Comparison of ENCODE assay signal across 8 mouse cellular contexts in the genomic region with DNA sequence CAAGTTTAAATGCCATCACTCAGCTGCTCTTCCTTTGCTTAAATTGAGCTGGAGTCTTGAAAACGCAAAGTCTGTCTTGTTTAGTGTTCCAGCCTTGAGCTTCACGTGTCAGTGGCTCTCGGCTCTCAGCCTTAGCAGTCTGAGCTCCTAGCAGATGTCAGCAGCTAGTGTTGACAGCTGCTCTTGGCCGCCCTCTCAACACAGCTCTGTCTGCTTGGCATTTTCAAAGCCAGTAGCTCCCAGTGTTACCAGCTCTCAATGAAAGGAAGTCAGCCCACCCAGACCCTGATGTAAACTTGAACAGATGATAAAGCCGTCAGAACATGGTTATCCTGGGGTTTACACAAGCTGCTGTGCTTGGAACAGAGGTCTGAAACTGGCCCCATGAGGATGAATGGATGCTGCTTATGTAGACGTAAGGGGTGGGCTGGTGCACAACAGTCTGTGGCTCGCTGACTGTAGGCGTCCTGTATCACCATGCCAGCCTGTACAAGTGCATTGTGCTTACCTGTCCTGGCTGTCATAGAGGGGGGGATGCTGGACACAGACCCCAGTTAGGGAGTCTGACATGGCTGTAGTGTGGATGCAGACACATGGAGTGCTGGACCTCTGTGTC. TPM values are rescaled to one million over a fixed set of nuclear protein-coding genes. Genes with fewer than 3 reads are reported as not detected.
DNase-seq lines count a peak whose midpoint lies in the region; ATAC-seq and TF ChIP-seq lines count a peak whose summit lies in the region.
"Had no signal": no experiment of that assay in that cellular context is flagged by ENCODE, and none has a peak within 500 bp of the region (broad histone marks: within the 10 kb centered on the region; RNA-seq: fewer than 3 reads in every experiment).

No protein-coding gene starts in this region.

- H3K27ac ChIP-seq in heart, embryonic 15.5 days: no peak overlapping the region
- H3K27ac ChIP-seq in left cerebral cortex, adult 2 months: peak overlapping the region; percentile 77

- no peaks in the 10 kb centered on the region for H3K9me3 ChIP-seq in heart, embryonic 15.5 days (replicated peaks)

- peaks cover 15% of the 10 kb centered on the region for H3K4me1 ChIP-seq in heart, embryonic 15.5 days (replicated peaks)

- 27% methylated on average over 8 of the region's 8 CpGs for WGBS in heart, embryonic 15.5 days

- TF ChIP-seq CTCF in left cerebral cortex, adult 2 months (IDR thresholded peaks at IDR 0.05): no peak

- peaks cover 85% of the 10 kb centered on the region for H3K27me3 ChIP-seq in heart, embryonic 15.5 days
- H3K27me3 ChIP-seq: Patski had no signal

- H3K4me2 ChIP-seq in heart, embryonic 15.5 days: no peak overlapping the region

- no peak overlapping the region for H3K9ac ChIP-seq in heart, embryonic 15.5 days

- H3K4me3 ChIP-seq in heart, embryonic 15.5 days: no peak overlapping the region
- no peak overlapping the region for H3K4me3 ChIP-seq in left cerebral cortex, adult 2 months

- DNase-seq in retina, postnatal 1 day: peak; percentile 52
- no peak for DNase-seq in retina, embryonic 14.5 days (ENCODE audit: low spot score)
- DNase-seq in left cerebral cortex, adult 2 months (ENCODE audit: extremely low spot score in 1 of 2, low spot score in 2 of 2): peak; percentile 43 to 56
- DNase-seq in telencephalon, adult 2 months (ENCODE audit: low read depth, low spot score): peak; percentile 68
- DNase-seq in Muller cell, postnatal 12 days (ENCODE audit: inconsistent ontology term): no peak

- peak; percentile 82 for ATAC-seq in heart, embryonic 15.5 days (replicated peaks; ENCODE audit: insufficient number of reproducible peaks, insufficient read depth, low FRiP score, low read depth)
- no peak for ATAC-seq in erythroid progenitor cell, adult 5-6 weeks (replicated peaks; ENCODE audit: low FRiP score, poor library complexity, severe bottlenecking)
- ATAC-seq: Patski had no signal

- intact Hi-C loops in left cerebral cortex, adult 2 months (cut with DNase I): loop anchor here (5.0 kb wide), 1 partner anchor 38 kb away; no protein-coding TSS in a partner anchor

- no peaks in the 10 kb centered on the region for H3K36me3 ChIP-seq in heart, embryonic 15.5 days

RNA-seq across cellular contexts. Expression of a gene that starts 40.0 kb away (rescaled TPM):
- polyA plus RNA-seq in heart, embryonic 15.5 days (2015; fragmentation: Nextera tagmentation; extraction: Ambion mirVana): 0.11 and 0.37 TPM in 2 replicates
- total RNA-seq in left cerebral cortex, adult 2 months (2021): 10 to 100 TPM; 90.3 to 93.9 TPM
- not detected in 2 replicates for total RNA-seq in erythroid progenitor cell, adult 5-6 weeks (2015; ENCODE audit: low replicate concordance)
- not detected in 2 replicates for total RNA-seq in erythroid progenitor cell, adult 5-6 weeks (2017; ENCODE audit: low replicate concordance)

RNA-seq across cellular contexts. Expression of a gene that starts 56.9 kb away (rescaled TPM):
- polyA plus RNA-seq in heart, embryonic 15.5 days (2015; fragmentation: Nextera tagmentation; extraction: Ambion mirVana): not detected in 2 replicates
- not detected for total RNA-seq in left cerebral cortex, adult 2 months (2021)
- total RNA-seq in erythroid progenitor cell, adult 5-6 weeks (2015; ENCODE audit: low replicate concordance): not detected in 2 replicates
- total RNA-seq in erythroid progenitor cell, adult 5-6 weeks (2017; ENCODE audit: low replicate concordance): not detected in 2 replicates
- polyA plus RNA-seq: Patski had no signal

Comparison
In these comparisons a context has a peak if more than half of its experiments do, and no peak if none do; other contexts are left out.
1. DNase-seq: peak in retina, postnatal 1 day (single experiment), left cerebral cortex, adult 2 months (2 of 2) and telencephalon, adult 2 months (single experiment); none in retina, embryonic 14.5 days (single experiment) and Muller cell, postnatal 12 days (single experiment).
2. RNA of a gene that starts 40.0 kb away (total RNA-seq): 90.3 to 93.9 TPM in left cerebral cortex, adult 2 months; not detected in erythroid progenitor cell, adult 5-6 weeks; every median in the first group is over 10 times any median in the second.